Mouse (Mus musculus): ENCODE results near the gene Dapl1. TPM values are rescaled to one million over a fixed set of nuclear protein-coding genes. Genes with fewer than 3 reads are reported as not detected.

Gene Dapl1
- polyA plus RNA-seq, 1 experiment from 2014 or later, result 1.2 TPM

- Histone ChIP-seq H3K27me3 (no peaks in the 10 kb centered on the region), H3K4me3 (no peak overlapping the region), H3K9me3 (no peaks in the 10 kb centered on the region), H3K4me1 (replicated peaks) (no peaks in the 10 kb centered on the region), H3K36me3 (no peaks in the 10 kb centered on the region), H3K27ac (replicated peaks) (no peak overlapping the region), H3K9ac (no peak overlapping the region), H3K4me2 (no peak overlapping the region)
- no peak for ATAC-seq (ENCODE audit: low FRiP score, low read depth)
- WGBS, result 58% methylated on average over 3 of the region's 3 CpGs
Measured at GRCm38 (mm10) chr2:59452102-59452501, 32.4 kb upstream of the Dapl1 start.

- Histone ChIP-seq H3K4me3 (no peak overlapping the region), H3K4me1 (replicated peaks) (0 out of 2 replicates have a peak, but pooled peaks cover 6% of the 10 kb centered on the region), H3K9me3 (no peaks in the 10 kb centered on the region), H3K27me3 (no peaks in the 10 kb centered on the region), H3K27ac (replicated peaks) (no peak overlapping the region), H3K9ac (no peak overlapping the region), H3K36me3 (no peaks in the 10 kb centered on the region), H3K4me2 (no peak overlapping the region)
- WGBS, result 90% methylated on average over 6 of the region's 6 CpGs
- ATAC-seq (ENCODE audit: low FRiP score, low read depth), result no peak
Measured at GRCm38 (mm10) chr2:59462086-59462485, 22.4 kb upstream of the Dapl1 start.

GRCm38 (mm10) chr2:59463428-59464182, 20.8 kb upstream of the Dapl1 start:
- H3K9ac ChIP-seq, result no peak overlapping the region
- H3K27me3 ChIP-seq, result no peaks in the 10 kb centered on the region
- no peaks in the 10 kb centered on the region for H3K9me3 ChIP-seq
- peak; percentile 55; the same call in 1 of the 2 replicates for ATAC-seq (ENCODE audit: low FRiP score, low read depth)
- WGBS, result 59% methylated on average over 12 of the region's 12 CpGs
- 0 out of 2 replicates have a peak, but pooled peaks cover 6% of the 10 kb centered on the region for H3K4me1 ChIP-seq (replicated peaks)
- H3K4me3 ChIP-seq, result no peak overlapping the region
- H3K4me2 ChIP-seq, result no peak overlapping the region
- H3K36me3 ChIP-seq, result no peaks in the 10 kb centered on the region
- H3K27ac ChIP-seq (replicated peaks), result no peak overlapping the region

GRCm38 (mm10) chr2:59465671-59466070, 18.8 kb upstream of the Dapl1 start:
- Histone ChIP-seq H3K4me2 (no peak overlapping the region), H3K36me3 (no peaks in the 10 kb centered on the region), H3K9ac (no peak overlapping the region), H3K4me1 (replicated peaks) (0 out of 2 replicates have a peak, but pooled peaks cover 6% of the 10 kb centered on the region), H3K4me3 (no peak overlapping the region), H3K9me3 (no peaks in the 10 kb centered on the region), H3K27ac (replicated peaks) (no peak overlapping the region), H3K27me3 (no peaks in the 10 kb centered on the region)
- ATAC-seq (ENCODE audit: low FRiP score, low read depth), result no peak
- WGBS, result 54% methylated on average over 5 of the region's 5 CpGs

- H3K4me3 ChIP-seq, result no peak overlapping the region
- no peak overlapping the region for H3K27ac ChIP-seq (replicated peaks)
- H3K9ac ChIP-seq, result no peak overlapping the region
- H3K9me3 ChIP-seq, result no peaks in the 10 kb centered on the region
- WGBS, result 83% methylated on average over 5 of the region's 5 CpGs
- ATAC-seq (ENCODE audit: low FRiP score, low read depth), result no peak
- H3K27me3 ChIP-seq, result no peaks in the 10 kb centered on the region
- no peaks in the 10 kb centered on the region for H3K36me3 ChIP-seq
- H3K4me2 ChIP-seq, result no peak overlapping the region
- 0 out of 2 replicates have a peak, but pooled peaks cover 6% of the 10 kb centered on the region for H3K4me1 ChIP-seq (replicated peaks)
Measured at GRCm38 (mm10) chr2:59466358-59466757, 18.1 kb upstream of the Dapl1 start.

- no peak overlapping the region for H3K27ac ChIP-seq (replicated peaks)
- no peaks in the 10 kb centered on the region for H3K27me3 ChIP-seq
- H3K4me2 ChIP-seq, result no peak overlapping the region
- H3K9me3 ChIP-seq, result no peaks in the 10 kb centered on the region
- no peak for ATAC-seq (ENCODE audit: low FRiP score, low read depth)
- 0 out of 2 replicates have a peak, but pooled peaks cover 6% of the 10 kb centered on the region for H3K4me1 ChIP-seq (replicated peaks)
- no peak overlapping the region for H3K9ac ChIP-seq
- WGBS, result 62% methylated on average over 4 of the region's 4 CpGs
- no peak overlapping the region for H3K4me3 ChIP-seq
- no peaks in the 10 kb centered on the region for H3K36me3 ChIP-seq
Measured at GRCm38 (mm10) chr2:59467085-59467484, 17.4 kb upstream of the Dapl1 start.

GRCm38 (mm10) chr2:59467976-59468375, 16.5 kb upstream of the Dapl1 start:
- no peaks in the 10 kb centered on the region for H3K9me3 ChIP-seq
- H3K9ac ChIP-seq, result no peak overlapping the region
- H3K27me3 ChIP-seq, result no peaks in the 10 kb centered on the region
- no peak overlapping the region for H3K4me3 ChIP-seq
- H3K4me2 ChIP-seq, result no peak overlapping the region
- ATAC-seq (ENCODE audit: low FRiP score, low read depth), result no peak
- 0 out of 2 replicates have a peak, but pooled peaks cover 5% of the 10 kb centered on the region for H3K4me1 ChIP-seq (replicated peaks)
- no peaks in the 10 kb centered on the region for H3K36me3 ChIP-seq
- no peak overlapping the region for H3K27ac ChIP-seq (replicated peaks)
- WGBS, result 91% methylated on average over 6 of the region's 6 CpGs

GRCm38 (mm10) chr2:59469590-59470245, 14.7 kb upstream of the Dapl1 start:
- no peaks in the 10 kb centered on the region for H3K36me3 ChIP-seq
- H3K4me3 ChIP-seq, result no peak overlapping the region
- 56% methylated on average over 8 of the region's 8 CpGs for WGBS
- no peaks in the 10 kb centered on the region for H3K9me3 ChIP-seq
- no peaks in the 10 kb centered on the region for H3K27me3 ChIP-seq
- H3K4me2 ChIP-seq, result no peak overlapping the region
- no peaks in the 10 kb centered on the region for H3K4me1 ChIP-seq (replicated peaks)
- ATAC-seq (ENCODE audit: low FRiP score, low read depth), result no peak
- no peak overlapping the region for H3K9ac ChIP-seq
- peak overlapping the region; percentile 25 for H3K27ac ChIP-seq (replicated peaks)

- H3K27ac ChIP-seq (replicated peaks), result peak overlapping the region; percentile 25
- 62% methylated on average over 11 of the region's 11 CpGs for WGBS
Measured at GRCm38 (mm10) chr2:59470326-59471031, 14.0 kb upstream of the Dapl1 start.

GRCm38 (mm10) chr2:59471051-59471948, 13.2 kb upstream of the Dapl1 start:
- WGBS, result 45% methylated on average over 15 of the region's 15 CpGs
- ATAC-seq (ENCODE audit: low FRiP score, low read depth), result no peak
- Histone ChIP-seq H3K4me2 (no peak overlapping the region), H3K4me3 (no peak overlapping the region), H3K27me3 (no peaks in the 10 kb centered on the region), H3K9me3 (no peaks in the 10 kb centered on the region), H3K36me3 (no peaks in the 10 kb centered on the region), H3K4me1 (replicated peaks) (no peaks in the 10 kb centered on the region), H3K9ac (no peak overlapping the region), H3K27ac (replicated peaks) (no peak overlapping the region)

More at GRCm38 (mm10) chr2:59470326-59471031, 14.0 kb upstream of the Dapl1 start:
- Histone ChIP-seq H3K27me3 (no peaks in the 10 kb centered on the region), H3K4me3 (no peak overlapping the region), H3K4me2 (no peak overlapping the region), H3K4me1 (replicated peaks) (no peaks in the 10 kb centered on the region), H3K9me3 (no peaks in the 10 kb centered on the region), H3K36me3 (no peaks in the 10 kb centered on the region), H3K9ac (no peak overlapping the region)
- no peak for ATAC-seq (ENCODE audit: low FRiP score, low read depth)

GRCm38 (mm10) chr2:59474336-59474735, 10.1 kb upstream of the Dapl1 start:
- H3K4me3 ChIP-seq, result no peak overlapping the region
- no peak for ATAC-seq (ENCODE audit: low FRiP score, low read depth)

More at GRCm38 (mm10) chr2:59474336-59474735, 10.1 kb upstream of the Dapl1 start:
- 91% methylated on average over 4 of the region's 4 CpGs for WGBS
- no peaks in the 10 kb centered on the region for H3K4me1 ChIP-seq (replicated peaks)
- no peak overlapping the region for H3K4me2 ChIP-seq
- H3K27me3 ChIP-seq, result no peaks in the 10 kb centered on the region
- H3K9me3 ChIP-seq, result no peaks in the 10 kb centered on the region
- no peak overlapping the region for H3K27ac ChIP-seq (replicated peaks)
- no peaks in the 10 kb centered on the region for H3K36me3 ChIP-seq
- no peak overlapping the region for H3K9ac ChIP-seq
